Mouse (Mus musculus) CH12.LX (cell line): ENCODE measurements around the gene Ndufc2. TPM values are rescaled to one million over a fixed set of nuclear protein-coding genes. Genes with fewer than 3 reads are reported as not detected.

Source experiments
- DNase-seq: peaks from one replicate; pipeline ENCODE4 v3.0.0-alpha.2; 2013; ENCODE audit errors: extremely low read depth
- H3K27ac ChIP-seq: 2 replicates; pipeline ENCODE4 v1.5.1; 2012; ENCODE audit warnings: low read depth, mild to moderate bottlenecking, control low read depth, moderate library complexity; ENCODE audit not compliant: insufficient read depth
- H3K27me3 ChIP-seq: replicated peaks from 2 replicates; pipeline ENCODE3; 2012; ENCODE audit warnings: inconsistent platforms
- H3K36me3 ChIP-seq, 2 experiments: replicated peaks in 1 of 2; 2 replicates each; pipeline versions ENCODE3 to v1.6.1; 2012; ENCODE audit warnings: inconsistent platforms in 1 of 2, low read length in 1 of 2, mild to moderate bottlenecking in 1 of 2, mixed read lengths in 1 of 2, moderate library complexity in 1 of 2; ENCODE audit not compliant: control insufficient read depth in 1 of 2, insufficient read depth in 1 of 2
- H3K4me1 ChIP-seq, 2 experiments: 2 replicates each; pipeline ENCODE4 v1.6.1; 2012; ENCODE audit warnings: inconsistent platforms in 1 of 2, moderate library complexity in 1 of 2; ENCODE audit not compliant: insufficient read depth in 2 of 2, control insufficient read depth in 1 of 2
- H3K4me2 ChIP-seq: 2 replicates; pipeline ENCODE4 v1.6.1; 2012; ENCODE audit warnings: low read depth, mild to moderate bottlenecking, control low read depth; ENCODE audit not compliant: poor library complexity, insufficient read depth, severe bottlenecking
- H3K4me3 ChIP-seq, 3 experiments: fragments of 150-350 bp in 1 of 3; sonication (generic) in 1 of 3; replicated peaks in 1 of 3; 2 replicates each; pipeline versions ENCODE3 to v1.5.1; 2011 to 2012; ENCODE audit warnings: low read depth in 2 of 3, low read length in 2 of 3, mild to moderate bottlenecking in 2 of 3, moderate library complexity in 2 of 3, control low read depth in 1 of 3, improper control_type of control experiment in 1 of 3, inconsistent platforms in 1 of 3, mixed read lengths in 1 of 3; ENCODE audit not compliant: poor library complexity in 1 of 3
- H3K79me2 ChIP-seq: replicated peaks from 2 replicates; pipeline ENCODE4 v1.6.1; 2012; ENCODE audit warnings: mild to moderate bottlenecking, moderate library complexity; ENCODE audit not compliant: control insufficient read depth, poor library complexity, insufficient read depth, severe bottlenecking; ENCODE audit errors: extremely low read depth
- H3K9ac ChIP-seq: 2 replicates; pipeline ENCODE4 v1.6.1; 2012; ENCODE audit warnings: low read depth, mild to moderate bottlenecking, control low read depth, moderate library complexity; ENCODE audit not compliant: insufficient read depth
- H3K9me3 ChIP-seq: replicated peaks from 2 replicates; pipeline ENCODE3; 2012; ENCODE audit warnings: low read length, inconsistent platforms, mixed read lengths
- BHLHE40 ChIP-seq: IDR thresholded peaks from 2 replicates; pipeline ENCODE4 v1.6.1; 2011; ENCODE audit warnings: mild to moderate bottlenecking, low read depth, low read length, improper control_type of control experiment
- CHD1 ChIP-seq: IDR thresholded peaks from 2 replicates; pipeline ENCODE4 v1.6.1; 2012; ENCODE audit warnings: low read depth, low read length, improper control_type of control experiment, inconsistent platforms
- CTCF ChIP-seq, 2 experiments: IDR thresholded peaks in 1 of 2; conservative IDR thresholded peaks in 1 of 2; 2 replicates each; pipeline ENCODE4 v1.5.1; 2011 to 2012; ENCODE audit warnings: low read depth in 2 of 2, low read length in 2 of 2, improper control_type of control experiment in 1 of 2, inconsistent platforms in 1 of 2, mild to moderate bottlenecking in 1 of 2, moderate library complexity in 1 of 2
- ELF1 ChIP-seq: IDR thresholded peaks from 2 replicates; pipeline ENCODE4 v1.6.1; 2014; ENCODE audit warnings: low read depth, mild to moderate bottlenecking, inconsistent platforms, low read length, improper control_type of control experiment
- ETS1 ChIP-seq: conservative IDR thresholded peaks from 2 replicates; pipeline ENCODE4 v1.6.1; 2012; ENCODE audit warnings: low read depth, mild to moderate bottlenecking, inconsistent platforms, low read length, improper control_type of control experiment, moderate library complexity
- HCFC1 ChIP-seq: IDR thresholded peaks from 2 replicates; pipeline ENCODE4 v1.6.1; 2012; ENCODE audit warnings: low read depth, mild to moderate bottlenecking, inconsistent platforms, low read length, improper control_type of control experiment
- JUN ChIP-seq: IDR thresholded peaks from 2 replicates; pipeline ENCODE4 v1.6.1; 2011; ENCODE audit warnings: low read depth, mild to moderate bottlenecking, low read length, improper control_type of control experiment, moderate library complexity; ENCODE audit not compliant: insufficient read depth
- JUND ChIP-seq: conservative IDR thresholded peaks from 2 replicates; pipeline ENCODE4 v1.6.1; 2011; ENCODE audit warnings: low read depth, low read length, improper control_type of control experiment
- KAT2A ChIP-seq: IDR thresholded peaks from 2 replicates; pipeline ENCODE4 v1.6.1; 2012; ENCODE audit warnings: low read length, improper control_type of control experiment, inconsistent platforms; ENCODE audit not compliant: insufficient replicate concordance
- MAFK ChIP-seq: IDR thresholded peaks from 2 replicates; pipeline ENCODE4 v1.6.1; 2011; ENCODE audit warnings: low read length, improper control_type of control experiment; ENCODE audit not compliant: insufficient replicate concordance
- MAX ChIP-seq: IDR thresholded peaks from 2 replicates; pipeline ENCODE4 v1.6.1; 2011; ENCODE audit warnings: low read length, improper control_type of control experiment
- MAZ ChIP-seq: IDR thresholded peaks from 2 replicates; pipeline ENCODE4 v1.6.1; 2012; ENCODE audit warnings: low read depth, mild to moderate bottlenecking, inconsistent platforms, low read length, improper control_type of control experiment, moderate library complexity
- MEF2A ChIP-seq: IDR thresholded peaks from 2 replicates; pipeline ENCODE4 v1.6.1; 2014; ENCODE audit warnings: low read depth, mild to moderate bottlenecking, inconsistent platforms, low read length, improper control_type of control experiment, borderline replicate concordance
- NRF1 ChIP-seq: IDR thresholded peaks from 2 replicates; pipeline ENCODE4 v1.6.1; 2014; ENCODE audit warnings: low read depth, mild to moderate bottlenecking, inconsistent platforms, low read length, improper control_type of control experiment, moderate library complexity
- RAD21 ChIP-seq: IDR thresholded peaks from 2 replicates; pipeline ENCODE4 v1.6.1; 2011; ENCODE audit warnings: low read depth, mild to moderate bottlenecking, low read length, improper control_type of control experiment, moderate library complexity
- RCOR1 ChIP-seq: conservative IDR thresholded peaks from 2 replicates; pipeline ENCODE4 v1.6.1; 2012; ENCODE audit warnings: low read depth, mild to moderate bottlenecking, inconsistent platforms, low read length, improper control_type of control experiment
- SIN3A ChIP-seq: IDR thresholded peaks from 2 replicates; pipeline ENCODE4 v1.6.1; 2012; ENCODE audit warnings: low read length, improper control_type of control experiment, inconsistent platforms
- USF1 ChIP-seq: IDR thresholded peaks from 2 replicates; pipeline ENCODE4 v1.6.1; 2014; ENCODE audit warnings: low read depth, mild to moderate bottlenecking, inconsistent platforms, low read length, improper control_type of control experiment
- ZKSCAN1 ChIP-seq: IDR thresholded peaks from 2 replicates; pipeline ENCODE4 v1.6.1; 2012; ENCODE audit warnings: low read depth, inconsistent platforms, low read length, improper control_type of control experiment, borderline replicate concordance
- ZNF384 ChIP-seq: IDR thresholded peaks from 2 replicates; pipeline ENCODE4 v1.6.1; 2012; ENCODE audit warnings: low read depth, low read length, improper control_type of control experiment, inconsistent platforms
- dilution Hi-C: fragments of 300-500 bp; cut with MboI; formaldehyde crosslinking; loops from 2 replicates; pipeline ENCODE4 v1.14.3; 2020; ENCODE audit warnings: low sequenced_read_pairs; ENCODE audit not compliant: extremely low pct_unique_long_range_greater_than_20kb, extremely low pct_ligation_motif_present
- in situ Hi-C: fragments of 300-500 bp; cut with MboI; formaldehyde crosslinking; loops from 3 replicates; pipeline ENCODE4 v1.14.3; 2019; ENCODE audit warnings: low sequenced_read_pairs, low pct_ligation_motif_present, low pct_unique_long_range_greater_than_20kb, mixed read lengths
- polyA plus RNA-seq: library from polyadenylated mRNA; unstranded; fragments of >175 nt; gene quantifications from 2 replicates; pipeline ENCODE4 v1.2.1, GENCODE M21; 2012; ENCODE audit warnings: low read depth; ENCODE audit not compliant: insufficient read length
- total RNA-seq, 2 experiments: library from RNA; depleted of rRNA; stranded (reverse); fragments of 300-350 nt in 1 of 2; fragments of >200 nt in 1 of 2; gene quantifications; 2 replicates each; pipeline ENCODE4 v1.2.3; 2012 to 2014

Ndufc2 gene
- total and polyA plus RNA-seq, 3 experiments, result 217 to 352 (median 352) TPM

DNA sequence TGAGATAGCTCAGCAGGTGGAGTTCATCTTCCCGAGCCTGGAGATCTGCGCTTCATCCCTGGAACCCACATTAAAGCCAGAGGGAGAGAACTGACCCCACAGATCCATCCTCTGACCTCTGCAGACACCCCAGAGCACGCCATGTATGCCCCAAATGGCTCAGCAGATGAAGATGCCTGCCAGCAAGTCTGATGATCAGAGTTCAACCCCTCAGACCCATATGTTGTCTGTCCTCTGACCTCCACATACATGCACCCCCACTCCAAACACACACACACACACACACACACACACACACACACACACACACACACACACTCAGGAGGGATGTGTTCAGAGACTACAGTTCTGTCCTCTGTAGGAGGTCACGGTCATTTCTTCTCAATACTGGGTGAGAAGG is 16.7 kb downstream of the Ndufc2 start:
- TF ChIP-seq MAFK, result no peak
- TF ChIP-seq, all 38 proteins: peak for 0
- in situ Hi-C loops (no loop called here), dilution Hi-C loops (no loop called here)
- Histone ChIP-seq H3K4me3 (no peak overlapping the region), H3K4me2 (no peak overlapping the region), H3K9ac (no peak overlapping the region), H3K9me3 (no peaks in the 10 kb centered on the region), H3K27ac (no peak overlapping the region), H3K36me3 (peaks cover 0 to 19% of the 10 kb centered on the region in 2 experiments), H3K4me1 (no peaks in the 10 kb centered on the region), H3K27me3 (no peaks in the 10 kb centered on the region), H3K79me2 (no peaks in the 10 kb centered on the region)
- no peak for DNase-seq

DNA sequence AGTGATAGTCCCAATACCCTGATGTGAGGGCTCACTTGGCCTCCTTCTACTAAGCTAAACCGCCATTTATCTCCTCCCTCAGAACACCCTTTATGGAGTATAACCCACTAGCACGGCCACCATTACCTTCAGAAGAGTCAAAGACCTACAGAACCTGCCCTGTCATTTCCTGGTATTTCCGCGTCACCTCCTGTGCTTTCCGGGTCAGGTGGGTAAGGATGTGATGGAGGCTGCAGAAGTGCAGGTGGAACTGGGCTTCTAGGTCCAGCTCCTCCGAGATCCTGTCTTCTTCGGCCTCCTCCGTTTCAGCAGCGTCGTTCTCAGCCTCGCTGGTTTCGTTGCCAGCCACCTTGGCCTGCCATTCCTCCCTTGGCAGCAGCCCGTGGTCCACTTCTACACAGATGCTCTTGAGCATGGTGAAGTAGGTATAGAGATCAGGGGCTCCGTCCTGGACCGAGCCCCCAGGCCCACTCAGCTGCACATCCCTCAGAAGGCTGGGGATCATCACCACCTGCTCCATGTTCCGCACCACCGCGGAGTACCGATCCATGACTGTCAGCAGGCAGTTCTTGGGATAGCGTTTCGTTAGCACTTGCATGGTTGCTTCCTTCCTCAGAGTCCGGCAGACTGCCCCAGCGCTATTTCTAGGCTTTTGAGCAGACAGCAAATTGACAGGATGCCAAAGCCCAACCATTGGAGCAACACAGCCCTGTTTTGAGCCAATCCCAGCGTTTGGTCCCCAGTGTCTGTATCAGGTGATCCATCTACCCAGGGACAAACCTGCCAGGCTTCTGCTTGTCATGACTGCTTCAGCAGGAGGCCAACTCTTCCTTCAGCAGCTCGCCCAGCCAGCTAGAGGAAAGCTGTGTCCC is 17.3 kb downstream of the Ndufc2 start, which contains the start of gene Thrsp:
TSS of gene Thrsp (minus strand) at position 825 of the 872 bp plus-strand sequence.
- no peaks in the 10 kb centered on the region for H3K4me1 ChIP-seq
- dilution Hi-C loops (no loop called here), in situ Hi-C loops (no loop called here)
- H3K27me3 ChIP-seq, result no peaks in the 10 kb centered on the region
- H3K9me3 ChIP-seq, result no peaks in the 10 kb centered on the region
- no peaks in the 10 kb centered on the region for H3K79me2 ChIP-seq
- H3K9ac ChIP-seq, result no peak within 1 kb of the TSS
- TF ChIP-seq NRF1 (no peak), RAD21 (no peak), JUN (no peak), ZKSCAN1 (no peak), CTCF (conservative IDR thresholded peaks at IDR 0.05 in 1 of 2, IDR thresholded peaks at IDR 0.05 in 1 of 2; ENCODE audit: low read depth in 2 of 2, low read length in 2 of 2) (no peak), USF1 (no peak), MAX (no peak), ELF1 (no peak), MAZ (no peak), ZNF384 (no peak), RCOR1 (no peak), JUND (no peak), KAT2A (no peak), BHLHE40 (no peak), MAFK (no peak), CHD1 (no peak), SIN3A (no peak), ETS1 (no peak), MEF2A (no peak), HCFC1 (no peak)
- no peak within 1 kb of the TSS for H3K4me2 ChIP-seq
- peaks cover 0 to 12% of the 10 kb centered on the region in 2 experiments for H3K36me3 ChIP-seq
- H3K4me3 ChIP-seq, result no peak within 1 kb of the TSS
- H3K27ac ChIP-seq, result no peak within 1 kb of the TSS
- DNase-seq, result no peak
